Mouse (Mus musculus): ENCODE data around the gene Gm45234.

DNA sequence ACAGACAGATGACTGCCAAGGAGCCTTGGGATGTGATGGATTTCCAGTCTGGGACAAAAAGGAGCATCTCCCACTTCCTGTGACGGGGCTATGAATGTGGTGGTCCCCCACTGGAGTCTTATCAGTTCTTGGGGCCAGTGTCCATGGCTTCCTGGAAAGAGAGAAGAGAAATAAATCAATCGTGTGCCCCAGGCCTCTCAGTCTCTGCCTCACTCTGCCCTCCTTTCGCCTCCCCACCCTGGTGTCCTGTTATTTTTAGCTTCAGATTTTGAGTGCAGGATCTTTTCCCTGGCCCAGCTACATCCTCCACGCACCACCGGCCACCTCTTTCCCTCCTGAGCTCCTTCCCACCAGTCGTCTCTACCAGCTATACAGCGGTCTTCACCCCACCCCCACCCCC, 14.2 kb upstream of the Gm45234 start:
- TF ChIP-seq POLR2A (IDR thresholded peaks at IDR 0.05; ENCODE audit: insufficient read depth, low read length) (no peak), CTCF (IDR thresholded peaks at IDR 0.05; ENCODE audit: low read depth, low read length) (no peak)
